Mouse (Mus musculus) mesoderm, embryonic 11.5 days (tissue): ENCODE measurements around the gene Aym1.
A peak's percentile ranks its signal among the peaks of the same experiment; 100 is the strongest.

Experiments
- DNase-seq: peaks from one replicate; pipeline ENCODE4 v3.0.0-alpha.2; 2012; ENCODE audit warnings: low read depth, low spot score

Aym1 gene

GRCm38 (mm10) chr5:113402702-113403101, 45.6 kb downstream of the Aym1 start:
- no peak for DNase-seq

- DNase-seq = peak; percentile 82
Measured at GRCm38 (mm10) chr5:113407346-113407745, 50.3 kb downstream of the Aym1 start.
